Mouse (Mus musculus) cortical plate, adult 2 months (tissue): ENCODE results near the gene Ppm1f. TPM values are rescaled to one million over a fixed set of nuclear protein-coding genes. Genes with fewer than 3 reads are reported as not detected.

Experiments used
- H3K27ac ChIP-seq: fragments of 200-500 bp; 2 replicates; pipeline ENCODE4 v1.5.1; 2012; ENCODE audit warnings: low read length, control low read depth, inconsistent platforms; ENCODE audit not compliant: insufficient read depth
- H3K4me1 ChIP-seq: fragments of 200-500 bp; 2 replicates; pipeline ENCODE4 v1.6.1; 2011; ENCODE audit warnings: low read length; ENCODE audit not compliant: control insufficient read depth, insufficient read depth
- H3K4me3 ChIP-seq: fragments of 200-500 bp; 2 replicates; pipeline ENCODE4 v1.5.1; 2011; ENCODE audit warnings: mild to moderate bottlenecking, low read length, control low read depth; ENCODE audit not compliant: insufficient read depth
- CTCF ChIP-seq: fragments of 200-500 bp; IDR thresholded peaks from 2 replicates; pipeline ENCODE4 v1.5.1; 2011; ENCODE audit warnings: mild to moderate bottlenecking, control low read depth, low read length; ENCODE audit not compliant: insufficient read depth; ENCODE audit errors: extremely low read depth
- POLR2A ChIP-seq: fragments of 200-500 bp; IDR thresholded peaks from 2 replicates; pipeline ENCODE4 v1.6.1; 2011; ENCODE audit warnings: mild to moderate bottlenecking, low read length, control low read depth; ENCODE audit not compliant: insufficient read depth; ENCODE audit errors: extremely low read depth
- polyA plus RNA-seq: library from polyadenylated mRNA; depleted of rRNA; stranded (reverse); fragments of >200 nt; gene quantifications from 2 replicates; pipeline ENCODE4 v1.2.3, GENCODE M21; 2012

The Ppm1f gene
- polyA plus RNA-seq, 1 experiment: 41.7 TPM

DNA sequence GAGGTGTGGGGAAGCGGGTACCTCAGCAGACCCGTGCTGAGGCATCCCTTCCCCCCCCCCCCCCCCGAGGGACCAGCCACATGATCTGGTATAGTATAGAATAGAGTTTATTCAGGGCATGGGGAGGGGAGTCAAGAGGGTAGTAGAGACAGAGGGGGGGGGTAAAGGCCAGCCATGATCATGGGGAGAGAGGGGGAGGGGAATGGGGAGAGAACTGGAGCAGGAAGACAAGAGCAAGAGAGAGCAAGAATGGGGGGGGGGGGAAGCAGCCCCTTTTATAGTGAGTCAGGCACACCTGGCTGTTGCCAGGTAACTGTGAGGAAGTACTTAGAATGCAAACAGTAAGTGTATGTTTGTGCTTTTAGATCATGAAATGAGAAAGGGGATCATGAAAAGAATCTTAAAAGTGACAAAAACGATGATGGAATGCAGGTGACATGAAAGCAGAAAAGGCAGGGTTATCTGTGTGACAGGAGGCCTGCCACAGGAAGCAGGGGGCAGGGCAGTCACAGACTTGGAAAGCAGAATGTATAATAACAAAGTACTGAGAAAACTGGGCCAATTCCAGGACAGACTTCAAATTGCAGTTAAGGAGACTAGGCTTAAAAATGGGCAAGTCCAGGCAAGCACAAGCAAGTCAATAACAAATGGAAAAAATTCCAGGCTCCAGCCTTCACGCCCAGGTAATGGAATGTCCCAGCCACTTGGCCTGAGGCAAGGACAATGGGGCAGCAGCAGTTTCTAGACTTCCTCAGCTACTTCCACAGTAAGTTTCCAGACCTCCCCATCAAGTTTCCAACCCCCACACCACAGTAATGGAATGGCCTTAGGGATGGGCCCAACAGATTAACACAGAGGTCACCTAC is 30.3 kb upstream of the Ppm1f start:
- TF ChIP-seq POLR2A (no peak), CTCF (no peak)
- Histone ChIP-seq H3K27ac (no peak overlapping the region), H3K4me3 (no peak overlapping the region), H3K4me1 (no peaks in the 10 kb centered on the region)

GRCm38 (mm10) chr16:16870241-16870616 is 26.0 kb upstream of the Ppm1f start:
- no peaks in the 10 kb centered on the region; the same call in 1 of the 2 replicates for H3K4me1 ChIP-seq
- TF ChIP-seq CTCF (no peak), POLR2A (no peak)
- peak overlapping the region; percentile 73; the same call in 1 of the 2 replicates for H3K4me3 ChIP-seq
- H3K27ac ChIP-seq: no peak overlapping the region

DNA sequence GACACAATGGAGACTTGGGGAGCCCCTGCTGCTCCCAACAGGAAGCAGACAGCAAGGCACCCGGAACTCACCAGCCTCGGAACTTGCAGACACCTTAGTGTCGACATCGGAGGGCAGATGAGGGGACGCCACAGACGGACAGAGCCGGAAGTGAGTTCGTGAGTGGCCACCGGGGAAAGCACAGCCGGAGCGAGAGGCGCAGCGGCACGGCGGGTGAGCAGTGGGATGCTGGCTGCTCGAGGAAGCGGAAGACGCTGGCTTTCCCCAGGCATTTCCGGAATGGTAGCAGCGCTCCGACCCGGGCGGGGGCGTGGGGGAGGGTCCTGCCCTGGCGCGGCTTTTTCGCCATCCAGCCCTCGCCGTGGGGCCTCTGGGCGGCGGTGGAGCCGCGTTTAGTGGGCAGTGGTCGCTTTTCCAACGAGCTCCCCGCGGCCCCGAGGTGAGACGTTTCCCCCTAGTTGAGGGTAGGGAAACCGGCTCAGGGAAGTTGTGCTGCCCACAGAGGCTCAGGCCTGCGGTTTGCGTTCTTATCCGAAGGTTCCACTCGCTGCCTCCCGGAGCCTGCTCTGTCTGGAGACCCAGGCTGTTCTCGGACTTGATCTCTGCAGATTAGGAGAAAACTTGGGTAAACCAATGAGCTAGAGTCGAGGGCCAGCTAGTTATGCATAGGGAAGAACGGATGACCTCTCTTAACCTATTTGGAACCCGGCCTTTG is 25.5 kb upstream of the Ppm1f start, which contains the start of the genes Top3b and Vpreb1:
Top3b (plus strand) TSS at position 120 of the 715 bp plus-strand sequence.
Vpreb1 (minus strand) TSS at position 227 of the 715 bp plus-strand sequence.
- peak within 1 kb of the TSS; percentile 73 for H3K4me3 ChIP-seq

DNA sequence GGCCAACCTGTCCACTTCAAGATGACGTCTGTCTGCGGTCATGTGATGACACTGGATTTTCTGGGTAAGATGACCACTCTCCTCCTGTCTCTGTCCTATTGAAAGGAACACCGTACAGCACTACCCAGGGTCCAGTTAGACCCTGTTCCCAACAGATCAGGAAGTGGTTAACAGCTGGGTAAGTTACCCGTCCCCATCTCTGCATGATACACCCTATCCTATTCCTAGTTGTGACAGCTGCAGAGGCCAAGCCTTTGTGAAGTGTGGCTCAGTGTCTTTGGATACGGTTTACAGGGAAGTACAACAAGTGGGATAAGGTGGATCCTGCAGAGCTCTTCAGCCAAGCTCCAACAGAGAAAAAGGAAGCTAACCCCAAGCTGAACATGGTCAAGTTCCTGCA is 17.2 kb upstream of the Ppm1f start:
- Histone ChIP-seq H3K4me1 (no peaks in the 10 kb centered on the region), H3K27ac (no peak overlapping the region), H3K4me3 (no peak overlapping the region)
- TF ChIP-seq CTCF (no peak), POLR2A (no peak)

More for the DNA sequence above, 25.5 kb upstream of the Ppm1f start, which contains the start of the genes Top3b and Vpreb1:
- Histone ChIP-seq H3K27ac (no peak within 1 kb of the TSS), H3K4me1 (no peaks in the 10 kb centered on the region; the same call in 1 of the 2 replicates)
- TF ChIP-seq CTCF (0 out of 2 replicates have a peak, but pooled peaks have one; percentile 13), POLR2A (peak; percentile 89)

DNA sequence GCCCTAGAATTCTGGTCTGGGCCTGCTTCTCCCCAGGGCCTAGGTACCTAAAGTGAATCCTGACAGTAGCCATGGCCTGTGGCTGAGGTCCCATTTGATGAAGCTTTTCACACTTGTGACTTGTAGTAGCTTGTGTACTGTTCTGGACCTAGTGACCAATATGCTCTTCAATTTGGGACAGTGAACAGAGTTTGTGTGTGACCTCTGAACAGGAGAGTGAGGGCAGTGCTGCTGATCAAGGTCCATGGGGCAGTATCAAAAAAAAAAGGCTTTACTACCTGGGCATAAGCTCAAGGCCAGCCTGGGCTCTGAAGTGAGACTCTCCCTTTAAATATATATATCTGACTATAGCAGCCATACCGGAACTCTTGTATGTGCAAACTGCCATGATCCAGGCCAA is 7.9 kb upstream of the Ppm1f start:
- H3K27ac ChIP-seq: no peak overlapping the region
- TF ChIP-seq POLR2A (no peak), CTCF (no peak)
- H3K4me3 ChIP-seq: no peak overlapping the region
- H3K4me1 ChIP-seq: no peaks in the 10 kb centered on the region

DNA sequence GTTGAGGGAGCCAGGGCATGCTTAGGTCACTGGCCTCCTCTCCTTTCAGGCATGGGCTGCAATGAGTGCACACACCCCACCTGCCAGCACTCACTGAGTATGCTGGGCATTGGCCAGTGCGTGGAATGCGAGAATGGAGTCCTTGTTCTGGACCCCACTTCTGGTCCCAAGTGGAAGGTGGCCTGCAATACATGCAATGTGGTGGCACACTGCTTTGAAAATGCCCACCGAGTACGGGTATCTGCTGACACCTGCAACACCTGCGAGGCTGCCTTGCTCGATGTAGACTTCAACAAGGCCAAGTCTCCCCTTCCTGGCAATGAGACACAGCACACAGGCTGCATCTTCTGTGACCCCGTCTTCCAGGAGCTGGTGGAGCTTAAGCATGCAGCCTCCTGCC is 3.9 kb upstream of the Ppm1f start:
- no peak for TF ChIP-seq CTCF
- TF ChIP-seq POLR2A: no peak
- H3K27ac ChIP-seq: no peak overlapping the region

DNA sequence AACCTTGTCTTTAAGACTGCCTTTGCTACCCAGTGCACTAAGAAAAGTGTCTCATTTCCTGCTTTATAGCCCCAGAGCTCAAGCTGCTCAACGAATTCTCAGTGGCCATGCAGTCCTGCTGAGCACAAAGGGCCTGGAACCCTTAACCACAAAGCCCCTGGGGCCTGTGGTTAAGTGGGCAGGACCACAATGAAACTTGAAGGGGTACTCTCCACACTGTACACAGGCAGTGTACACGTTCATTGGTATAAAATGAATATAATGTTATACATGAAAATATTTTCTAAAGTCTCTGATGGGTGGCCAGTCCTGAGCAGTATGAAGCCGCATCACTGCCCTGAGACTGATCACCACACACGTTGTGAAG is 271 bp upstream of the Ppm1f start:
- Histone ChIP-seq H3K4me3 (peak overlapping the region; percentile 56; the same call in 1 of the 2 replicates), H3K4me1 (peaks cover 10% of the 10 kb centered on the region), H3K27ac (no peak overlapping the region)
- TF ChIP-seq POLR2A (no peak), CTCF (no peak)

More for the DNA sequence above, 3.9 kb upstream of the Ppm1f start:
- H3K4me3 ChIP-seq: no peak overlapping the region
- H3K4me1 ChIP-seq: peaks cover 4% of the 10 kb centered on the region; the same call in 1 of the 2 replicates

- no peak for TF ChIP-seq CTCF
- peak overlapping the region; percentile 14 for H3K27ac ChIP-seq
- peaks cover 10% of the 10 kb centered on the region for H3K4me1 ChIP-seq
These were observed 851 bp downstream of the Ppm1f start for GRCm38 (mm10) chr16:16897056-16897584.

GRCm38 (mm10) chr16:16902329-16902728 is 6.1 kb downstream of the Ppm1f start:
- peaks cover 6% of the 10 kb centered on the region for H3K4me1 ChIP-seq
- no peak overlapping the region for H3K4me3 ChIP-seq
- H3K27ac ChIP-seq: no peak overlapping the region
- TF ChIP-seq CTCF (no peak), POLR2A (no peak)

More at GRCm38 (mm10) chr16:16897056-16897584, 851 bp downstream of the Ppm1f start:
- peak overlapping the region; percentile 56 for H3K4me3 ChIP-seq
